10 mouse cellular contexts compared by ENCODE assay signal in the genomic region with DNA sequence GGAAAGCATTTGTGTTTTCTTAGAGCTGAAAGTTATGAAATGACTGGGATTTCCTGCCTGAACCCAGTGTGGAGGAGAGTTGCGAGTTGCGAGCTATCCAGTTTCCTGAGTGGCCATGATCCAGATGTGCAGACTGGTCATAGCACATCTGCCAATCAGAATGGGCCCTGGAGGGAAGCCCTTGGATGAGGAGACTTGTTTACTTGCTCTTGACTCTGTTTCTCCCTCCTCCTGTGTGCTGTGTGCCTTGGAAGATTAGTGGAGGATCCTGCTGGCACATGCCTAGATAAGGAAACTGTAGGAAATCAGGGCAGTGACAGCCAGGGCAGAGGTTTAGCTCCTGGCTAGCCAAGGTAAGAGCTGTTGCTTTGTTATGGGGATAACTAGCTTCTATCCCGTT. TPM values are rescaled to one million over a fixed set of nuclear protein-coding genes. Genes with fewer than 3 reads are reported as not detected.
A peak's percentile ranks its signal among the peaks of the same experiment; 100 is the strongest.
DNase-seq lines count a peak whose midpoint lies in the region; ATAC-seq lines count a peak whose summit lies in the region.
"Had no signal": no experiment of that assay in that cellular context is flagged by ENCODE, and none has a peak within 500 bp of the region (broad histone marks: within the 10 kb centered on the region; RNA-seq: fewer than 3 reads in every experiment).

No protein-coding gene starts in this region.

- H3K27ac ChIP-seq in hindbrain, embryonic 16.5 days (ENCODE audit: low read depth, low read length), result peak overlapping the region; percentile 40
- H3K27ac ChIP-seq in hindbrain, embryonic 13.5 days, result no peak overlapping the region
- H3K27ac ChIP-seq in embryonic facial prominence, embryonic 15.5 days (replicated peaks), result peak overlapping the region; percentile 93
- H3K27ac ChIP-seq in liver, embryonic 11.5 days (ENCODE audit: low read depth, low read length), result no peak overlapping the region
- H3K27ac ChIP-seq: liver, embryonic 13.5 days had no signal

- peak; percentile 49 for DNase-seq in heart, postnatal 25 days (ENCODE audit: low spot score)
- peak; percentile 62 for DNase-seq in lung, postnatal 10 days
- no peak for DNase-seq in yolk sac, embryonic 10.5 days (ENCODE audit: low spot score)
- no peak for DNase-seq in liver, embryonic 11.5 days (ENCODE audit: low spot score)
- no peak for DNase-seq in layer of hippocampus, adult 11-12 months (ENCODE audit: low spot score)
- DNase-seq: cerebellum, adult 9-10 months; liver, embryonic 13.5 days had no signal

- no peak overlapping the region for H3K4me3 ChIP-seq in hindbrain, embryonic 16.5 days (ENCODE audit: low read length)
- H3K4me3 ChIP-seq in hindbrain, embryonic 13.5 days, result no peak overlapping the region
- H3K4me3 ChIP-seq in embryonic facial prominence, embryonic 15.5 days (replicated peaks), result 0 out of 2 replicates have a peak overlapping the region, but pooled peaks have one; percentile 7
- no peak overlapping the region for H3K4me3 ChIP-seq in liver, embryonic 11.5 days (ENCODE audit: low read depth, low read length)
- H3K4me3 ChIP-seq: liver, embryonic 13.5 days had no signal

- peaks cover 6% of the 10 kb centered on the region for H3K4me1 ChIP-seq in hindbrain, embryonic 16.5 days (ENCODE audit: control insufficient read depth, insufficient read depth, low read depth, low read length)
- peaks cover 11% of the 10 kb centered on the region for H3K4me1 ChIP-seq in hindbrain, embryonic 13.5 days (replicated peaks)
- peaks cover 29% of the 10 kb centered on the region for H3K4me1 ChIP-seq in embryonic facial prominence, embryonic 15.5 days
- H3K4me1 ChIP-seq in liver, embryonic 11.5 days (replicated peaks; ENCODE audit: control insufficient read depth, insufficient read depth, low read length), result peaks cover 5% of the 10 kb centered on the region; the same call in 1 of the 2 replicates

- ATAC-seq in hindbrain, embryonic 16.5 days, result no peak
- ATAC-seq in hindbrain, embryonic 13.5 days (ENCODE audit: low FRiP score), result no peak
- peak; percentile 78; the same call in 1 of the 2 replicates for ATAC-seq in embryonic facial prominence, embryonic 15.5 days (ENCODE audit: insufficient number of reproducible peaks, low FRiP score, low TSS enrichment, low read depth)
- no peak for ATAC-seq in liver, embryonic 11.5 days (replicated peaks; ENCODE audit: low FRiP score)

- no peaks in the 10 kb centered on the region for H3K36me3 ChIP-seq in hindbrain, embryonic 16.5 days (ENCODE audit: control insufficient read depth, insufficient read depth, low read length)
- H3K36me3 ChIP-seq in hindbrain, embryonic 13.5 days, result peaks cover 4% of the 10 kb centered on the region
- peaks cover 5% of the 10 kb centered on the region; the same call in 1 of the 2 replicates for H3K36me3 ChIP-seq in embryonic facial prominence, embryonic 15.5 days
- no peaks in the 10 kb centered on the region; the same call in 1 of the 2 replicates for H3K36me3 ChIP-seq in liver, embryonic 11.5 days (ENCODE audit: control insufficient read depth, insufficient read depth, low read length)

- no peaks in the 10 kb centered on the region for H3K9me3 ChIP-seq in hindbrain, embryonic 16.5 days (ENCODE audit: control insufficient read depth, low read length)
- 0 out of 2 replicates have a peak, but pooled peaks cover 3% of the 10 kb centered on the region for H3K9me3 ChIP-seq in hindbrain, embryonic 13.5 days
- no peaks in the 10 kb centered on the region for H3K9me3 ChIP-seq in embryonic facial prominence, embryonic 15.5 days (replicated peaks)
- H3K9me3 ChIP-seq in liver, embryonic 11.5 days (ENCODE audit: control insufficient read depth, low read length), result no peaks in the 10 kb centered on the region
- H3K9me3 ChIP-seq: liver, embryonic 13.5 days had no signal

- WGBS in hindbrain, embryonic 16.5 days, result 60% methylated on average over 3 of the region's 3 CpGs
- 59% methylated on average over 3 of the region's 3 CpGs for WGBS in hindbrain, embryonic 13.5 days
- 13% methylated on average over 3 of the region's 3 CpGs for WGBS in embryonic facial prominence, embryonic 15.5 days
- WGBS in liver, embryonic 11.5 days, result 52% methylated on average over 3 of the region's 3 CpGs

- intact Hi-C loops in heart, postnatal 25 days (cut with DNase I), result no loop called here

- H3K27me3 ChIP-seq in hindbrain, embryonic 16.5 days (replicated peaks; ENCODE audit: control insufficient read depth, insufficient read depth, low read length), result no peaks in the 10 kb centered on the region
- H3K27me3 ChIP-seq in hindbrain, embryonic 13.5 days, result no peaks in the 10 kb centered on the region
- H3K27me3 ChIP-seq in embryonic facial prominence, embryonic 15.5 days, result no peaks in the 10 kb centered on the region
- no peaks in the 10 kb centered on the region for H3K27me3 ChIP-seq in liver, embryonic 11.5 days (replicated peaks; ENCODE audit: control insufficient read depth, insufficient read depth, low read length)
- H3K27me3 ChIP-seq: liver, embryonic 13.5 days had no signal

- H3K9ac ChIP-seq in hindbrain, embryonic 16.5 days (ENCODE audit: low read depth, low read length), result no peak overlapping the region
- H3K9ac ChIP-seq in hindbrain, embryonic 13.5 days, result no peak overlapping the region
- H3K9ac ChIP-seq in embryonic facial prominence, embryonic 15.5 days, result no peak overlapping the region
- H3K9ac ChIP-seq in liver, embryonic 11.5 days (ENCODE audit: low read depth, low read length), result no peak overlapping the region
- H3K9ac ChIP-seq: liver, embryonic 13.5 days had no signal

- no peak overlapping the region; the same call in 1 of the 2 replicates for H3K4me2 ChIP-seq in hindbrain, embryonic 16.5 days (ENCODE audit: low read length)
- H3K4me2 ChIP-seq in hindbrain, embryonic 13.5 days, result no peak overlapping the region
- H3K4me2 ChIP-seq in embryonic facial prominence, embryonic 15.5 days (replicated peaks), result peak overlapping the region; percentile 26
- H3K4me2 ChIP-seq in liver, embryonic 11.5 days, result no peak overlapping the region
- H3K4me2 ChIP-seq: liver, embryonic 13.5 days had no signal

RNA-seq across cellular contexts. Expression of a gene that starts 36.4 kb away (rescaled TPM):
- not detected in 2 replicates for polyA plus RNA-seq in hindbrain, embryonic 16.5 days (2015; fragmentation: Nextera tagmentation; extraction: Ambion mirVana)
- not detected in 2 replicates for polyA plus RNA-seq in hindbrain, embryonic 13.5 days (2015; fragmentation: Nextera tagmentation; extraction: Ambion mirVana)
- polyA plus RNA-seq in embryonic facial prominence, embryonic 15.5 days (2015; fragmentation: Nextera tagmentation; extraction: Ambion mirVana), result not detected in 2 replicates
- total RNA-seq in heart, postnatal 25 days (2021), result not detected
- polyA plus RNA-seq in liver, embryonic 11.5 days (2014; fragmentation: Nextera tagmentation; extraction: Ambion mirVana), result 0.30 TPM in 1 of 2 replicates, not detected in the other
- polyA plus RNA-seq: liver, embryonic 13.5 days had no signal

Comparison
In these comparisons a context has a peak if more than half of its experiments do, and no peak if none do; other contexts are left out.
1. H3K27ac ChIP-seq: peak in hindbrain, embryonic 16.5 days (single experiment) and embryonic facial prominence, embryonic 15.5 days (single experiment); none in hindbrain, embryonic 13.5 days (single experiment) and liver, embryonic 11.5 days (single experiment).
2. DNase-seq: peak in heart, postnatal 25 days (single experiment) and lung, postnatal 10 days (single experiment); none in yolk sac, embryonic 10.5 days (single experiment), liver, embryonic 11.5 days (single experiment) and layer of hippocampus, adult 11-12 months (single experiment).